Mouse (Mus musculus) lung, embryonic 15.5 days (tissue): ENCODE measurements at regions not wholly inside any gene's neighbourhood (a gene's known extent, or its start where the extent isn't known, plus 50 kb on each side); places are given as distances from the start of the nearest gene placed in this dataset.

ENCODE experiments used
- ATAC-seq: fragments of 200-750 bp; cut with Nextera tagmentation; 2 replicates; pipeline ENCODE4 v1.8.0; 2017; ENCODE audit warnings: moderate number of reproducible peaks, borderline replicate concordance; ENCODE audit not compliant: low FRiP score, low TSS enrichment; ENCODE audit errors: extremely low read depth
- H3K27ac ChIP-seq: fragments of 300-500 bp; sonication (generic); 2 replicates; pipeline ENCODE4 v1.5.1; 2015; ENCODE audit warnings: moderate library complexity, mild to moderate bottlenecking, inconsistent platforms
- H3K27me3 ChIP-seq: fragments of 300-500 bp; sonication (generic); 2 replicates; pipeline ENCODE4 v1.6.1; 2015; ENCODE audit warnings: inconsistent platforms
- H3K36me3 ChIP-seq: fragments of 300-500 bp; sonication (generic); 2 replicates; pipeline ENCODE4 v1.6.1; 2015; ENCODE audit warnings: inconsistent platforms
- H3K4me1 ChIP-seq: fragments of 300-500 bp; sonication (generic); 2 replicates; pipeline ENCODE4 v1.6.1; 2015; ENCODE audit warnings: inconsistent platforms
- H3K4me2 ChIP-seq: fragments of 300-500 bp; sonication (generic); 2 replicates; pipeline ENCODE4 v1.6.1; 2015; ENCODE audit warnings: inconsistent platforms, mild to moderate bottlenecking, moderate library complexity
- H3K4me3 ChIP-seq: fragments of 300-500 bp; sonication (generic); 2 replicates; pipeline ENCODE4 v1.5.1; 2015; ENCODE audit warnings: mild to moderate bottlenecking, inconsistent platforms
- H3K9ac ChIP-seq: fragments of 300-500 bp; sonication (generic); 2 replicates; pipeline ENCODE4 v1.6.1; 2015; ENCODE audit warnings: inconsistent platforms
- H3K9me3 ChIP-seq: fragments of 300-500 bp; sonication (generic); 2 replicates; pipeline ENCODE4 v1.6.1; 2016; ENCODE audit warnings: inconsistent platforms
- WGBS: fragments of 180-500 bp; shearing (Covaris S2); methylation state at CpG from one replicate; pipeline ENCODE4 v1.1.7; 2015; 5-methylcytosine and 5-hydroxymethylcytosine counted together

DNA sequence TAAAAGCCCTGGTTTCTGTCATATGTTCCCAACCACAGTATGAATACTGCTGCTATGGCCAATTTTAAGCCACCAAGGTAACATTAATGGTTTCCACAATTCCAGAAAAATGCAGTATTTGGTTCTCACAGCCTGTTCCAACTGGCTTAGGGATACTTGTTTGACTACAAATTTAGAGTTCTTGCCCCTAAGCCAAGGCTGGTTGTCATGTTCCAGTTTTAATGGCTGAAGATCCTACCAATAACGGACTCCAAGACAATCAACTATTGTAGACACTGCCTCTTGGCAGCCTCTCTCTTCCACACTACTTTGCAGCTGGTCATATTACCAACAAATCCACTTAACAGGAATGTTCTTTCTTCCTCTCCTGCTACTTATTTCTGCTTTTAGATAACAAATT, 470.0 kb upstream of the Mpdz start:
- Histone ChIP-seq H3K27ac (no peak overlapping the region), H3K9me3 (no peaks in the 10 kb centered on the region), H3K27me3 (no peaks in the 10 kb centered on the region), H3K4me1 (no peaks in the 10 kb centered on the region), H3K9ac (no peak overlapping the region), H3K36me3 (no peaks in the 10 kb centered on the region), H3K4me3 (no peak overlapping the region), H3K4me2 (no peak overlapping the region)
- WGBS, result 74% methylated on average over 1 of the region's 1 CpGs
- ATAC-seq, result no peak

DNA sequence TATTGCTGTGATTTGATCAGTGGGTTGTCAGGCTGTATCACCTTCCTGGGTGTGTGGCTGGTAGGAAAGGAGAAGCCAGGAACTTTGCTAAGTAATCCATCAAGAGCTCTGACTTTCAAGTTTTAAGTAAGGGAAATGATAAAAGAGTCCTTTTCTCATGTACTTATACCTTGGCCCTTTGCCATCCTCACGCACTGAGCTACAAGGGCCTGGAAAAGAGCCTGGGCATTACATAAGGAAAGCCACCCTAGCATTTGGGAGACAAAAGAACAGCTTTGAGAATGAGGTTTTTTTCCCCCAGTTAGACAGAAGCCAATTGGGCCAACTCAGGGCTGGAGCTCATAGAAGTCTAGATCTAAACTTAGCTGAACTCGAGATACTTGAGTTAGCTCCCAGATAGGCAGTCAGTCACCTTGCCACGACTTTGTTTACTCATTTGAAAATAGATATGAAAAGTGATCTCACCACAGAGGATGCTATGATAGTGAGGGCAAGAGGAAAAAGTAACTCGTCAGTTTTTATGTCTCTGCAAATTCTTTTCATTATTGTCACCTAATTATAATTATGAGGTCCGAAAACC, 457.4 kb upstream of the Mpdz start:
- Histone ChIP-seq H3K27me3 (no peaks in the 10 kb centered on the region), H3K27ac (peak overlapping the region; percentile 64), H3K9ac (no peak overlapping the region), H3K36me3 (no peaks in the 10 kb centered on the region), H3K4me3 (no peak overlapping the region), H3K4me1 (peaks cover 22% of the 10 kb centered on the region; the same call in 1 of the 2 replicates), H3K4me2 (no peak overlapping the region), H3K9me3 (no peaks in the 10 kb centered on the region)
- no peak for ATAC-seq
- 22% methylated on average over 5 of the region's 5 CpGs for WGBS

DNA sequence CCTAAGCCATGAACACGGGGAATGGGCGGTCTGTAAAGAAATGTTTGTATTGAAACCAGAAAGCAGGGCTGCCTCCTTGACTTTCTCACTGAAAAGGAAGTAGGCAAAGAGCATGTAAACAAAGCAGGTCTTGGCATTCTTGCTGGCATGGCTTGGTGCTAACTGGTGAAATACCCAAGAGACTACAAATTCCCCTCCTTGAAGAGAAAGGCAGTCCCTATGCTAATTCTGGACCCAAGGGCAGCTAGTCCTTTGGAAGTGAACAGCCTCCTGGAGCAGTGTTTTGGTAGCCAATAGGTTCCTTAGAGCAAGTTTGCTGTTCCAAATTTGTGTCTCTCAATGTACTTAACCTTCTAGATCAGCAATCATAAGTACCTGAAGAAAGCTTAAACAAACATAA, 456.0 kb upstream of the Mpdz start:
- Histone ChIP-seq H3K9me3 (no peaks in the 10 kb centered on the region), H3K4me2 (no peak overlapping the region), H3K4me1 (peaks cover 22% of the 10 kb centered on the region; the same call in 1 of the 2 replicates), H3K4me3 (no peak overlapping the region), H3K9ac (no peak overlapping the region), H3K27me3 (no peaks in the 10 kb centered on the region), H3K27ac (0 out of 2 replicates have a peak overlapping the region, but pooled peaks have one; percentile 9), H3K36me3 (no peaks in the 10 kb centered on the region)
- no peak for ATAC-seq
- 60% methylated on average over 2 of the region's 2 CpGs for WGBS

DNA sequence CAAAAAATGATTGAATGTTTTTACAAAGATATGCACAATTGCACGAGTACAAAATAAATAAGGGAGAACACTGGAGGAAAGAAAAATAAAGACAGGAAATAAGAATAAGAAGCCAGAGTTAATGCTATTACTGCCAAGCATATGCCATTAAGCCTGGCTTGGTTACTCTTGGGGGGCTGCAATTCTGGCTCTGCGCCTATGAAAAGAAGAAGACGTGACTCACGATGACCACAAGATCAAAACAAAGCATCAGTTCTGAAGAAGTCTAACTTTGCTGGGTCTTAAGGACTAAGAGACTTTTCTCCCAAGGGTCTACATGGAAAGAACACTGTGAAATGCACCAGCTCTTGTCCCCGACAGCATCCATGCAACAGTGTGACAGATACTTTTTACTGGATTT, 454.8 kb upstream of the Mpdz start:
- H3K4me1 ChIP-seq, result peaks cover 22% of the 10 kb centered on the region; the same call in 1 of the 2 replicates
- H3K9ac ChIP-seq, result no peak overlapping the region
- H3K9me3 ChIP-seq, result no peaks in the 10 kb centered on the region
- ATAC-seq, result no peak
- no peak overlapping the region for H3K27ac ChIP-seq
- H3K4me3 ChIP-seq, result no peak overlapping the region
- H3K36me3 ChIP-seq, result no peaks in the 10 kb centered on the region
- H3K27me3 ChIP-seq, result no peaks in the 10 kb centered on the region
- 62% methylated on average over 5 of the region's 5 CpGs for WGBS
- H3K4me2 ChIP-seq, result no peak overlapping the region

DNA sequence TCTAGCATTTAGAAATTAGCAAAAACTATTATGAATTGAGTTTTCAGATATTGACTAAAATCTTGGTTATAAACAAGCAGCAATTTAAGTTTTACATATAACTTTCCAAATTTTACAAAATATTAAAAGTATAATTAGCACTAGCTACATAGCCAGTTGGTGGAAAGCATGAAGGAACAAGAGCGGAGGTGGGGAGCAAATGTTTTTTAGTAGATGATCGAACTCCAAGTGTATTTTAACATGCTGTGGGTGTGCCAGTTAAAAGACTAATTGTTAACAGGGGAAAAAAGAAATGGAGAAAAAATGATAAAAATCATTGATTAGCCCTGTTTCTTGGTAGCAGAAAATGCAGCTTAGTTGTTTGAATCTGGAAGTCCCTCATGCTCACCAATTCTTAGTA, 426.3 kb upstream of the Mpdz start:
- WGBS, result 89% methylated on average over 2 of the region's 2 CpGs
- H3K36me3 ChIP-seq, result no peaks in the 10 kb centered on the region
- no peak for ATAC-seq

DNA sequence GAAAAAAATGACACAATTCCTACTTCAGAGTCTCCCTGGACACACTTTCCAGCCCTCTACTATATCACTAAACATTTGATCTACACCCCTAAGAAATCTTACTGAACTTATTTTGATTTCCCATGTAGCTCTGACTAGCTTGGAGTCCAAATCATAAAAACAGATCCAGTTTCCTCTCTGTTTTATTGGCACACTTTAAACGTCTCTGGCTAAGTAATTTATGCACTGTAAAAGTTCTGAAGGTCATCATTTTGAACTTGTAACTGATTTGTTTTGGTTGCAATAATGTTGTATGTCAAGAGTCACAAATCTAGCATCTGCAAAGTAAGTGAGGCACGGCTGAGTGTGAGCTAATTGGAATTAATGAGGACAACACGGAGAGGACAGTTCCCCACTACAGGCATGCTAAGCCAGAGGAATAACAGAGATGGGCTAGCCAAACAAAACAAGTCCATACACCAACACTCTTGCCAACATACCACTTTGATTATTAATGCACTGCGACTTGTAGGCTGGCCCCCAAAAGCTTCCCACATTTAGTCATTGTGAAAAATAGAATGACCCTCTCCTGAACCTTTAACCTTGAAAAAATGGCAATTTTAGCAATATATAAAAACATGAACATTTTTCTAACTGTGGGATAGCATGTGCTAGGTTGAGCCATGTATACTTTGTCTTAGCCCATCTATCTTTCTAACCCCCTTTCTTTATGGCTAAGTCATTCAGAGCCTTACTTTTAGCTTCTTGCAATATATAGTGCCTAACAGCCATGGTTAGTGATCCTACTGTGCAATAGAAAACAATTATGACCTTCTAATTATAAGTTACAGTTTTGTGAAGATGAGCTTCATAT, 399.3 kb upstream of the Mpdz start:
- H3K27me3 ChIP-seq, result no peaks in the 10 kb centered on the region
- no peaks in the 10 kb centered on the region for H3K9me3 ChIP-seq
- no peak overlapping the region for H3K9ac ChIP-seq
- no peaks in the 10 kb centered on the region for H3K36me3 ChIP-seq
- peaks cover 5% of the 10 kb centered on the region for H3K4me1 ChIP-seq
- H3K27ac ChIP-seq, result 0 out of 2 replicates have a peak overlapping the region, but pooled peaks have one; percentile 69
- H3K4me2 ChIP-seq, result no peak overlapping the region
- WGBS, result 39% methylated on average over 4 of the region's 4 CpGs
- no peak overlapping the region for H3K4me3 ChIP-seq
- peak; percentile 95 for ATAC-seq

More for the DNA sequence above, 426.3 kb upstream of the Mpdz start:
- Histone ChIP-seq H3K9ac (no peak overlapping the region), H3K27me3 (no peaks in the 10 kb centered on the region), H3K4me2 (no peak overlapping the region), H3K4me1 (no peaks in the 10 kb centered on the region), H3K4me3 (no peak overlapping the region), H3K9me3 (no peaks in the 10 kb centered on the region), H3K27ac (no peak overlapping the region)

DNA sequence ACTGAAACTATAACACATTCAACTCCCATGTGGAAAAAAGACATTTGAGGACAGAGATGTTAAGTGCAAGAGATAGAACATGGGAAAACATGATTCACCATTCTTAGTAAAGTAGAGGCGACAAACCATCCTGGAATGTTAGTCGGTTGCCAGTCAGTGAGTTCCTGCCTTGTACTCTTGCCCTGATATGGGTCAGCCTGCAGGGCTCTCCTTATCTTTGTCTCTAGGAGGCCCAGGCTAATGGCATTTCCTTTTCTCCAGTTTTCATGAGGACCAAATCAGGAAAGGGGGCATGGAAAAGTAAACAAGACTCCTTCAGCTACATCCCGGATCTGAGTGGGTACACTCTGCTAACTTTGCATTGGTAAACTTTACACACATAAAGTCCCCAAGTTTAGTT, 387.4 kb upstream of the Mpdz start:
- Histone ChIP-seq H3K9ac (no peak overlapping the region), H3K4me2 (no peak overlapping the region), H3K36me3 (no peaks in the 10 kb centered on the region), H3K27ac (peak overlapping the region; percentile 37; the same call in 1 of the 2 replicates), H3K9me3 (no peaks in the 10 kb centered on the region), H3K4me1 (peaks cover 13% of the 10 kb centered on the region), H3K4me3 (no peak overlapping the region), H3K27me3 (no peaks in the 10 kb centered on the region)
- WGBS, result 18% methylated on average over 3 of the region's 3 CpGs
- ATAC-seq, result no peak

DNA sequence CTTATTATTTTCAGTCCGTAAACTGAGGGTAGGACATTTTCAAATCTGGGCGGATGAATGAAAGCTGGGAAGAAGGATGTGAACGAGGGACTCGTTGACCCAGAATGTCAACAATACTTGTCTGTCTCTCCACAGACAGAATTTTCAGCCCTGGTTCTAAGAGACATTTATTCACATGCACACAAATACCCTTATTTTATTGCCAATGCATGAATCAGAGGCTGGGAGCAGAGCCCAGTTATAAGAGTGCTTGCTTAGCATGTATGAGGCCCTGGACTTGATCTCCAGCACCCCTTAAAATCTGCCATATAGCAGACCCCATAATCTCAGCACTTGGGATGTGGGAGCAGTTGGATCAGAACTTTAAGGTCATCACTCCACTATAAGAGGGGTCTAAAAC, 384.8 kb upstream of the Mpdz start:
- Histone ChIP-seq H3K4me2 (no peak overlapping the region), H3K27me3 (no peaks in the 10 kb centered on the region), H3K9ac (no peak overlapping the region), H3K27ac (no peak overlapping the region), H3K4me1 (peaks cover 13% of the 10 kb centered on the region), H3K4me3 (no peak overlapping the region), H3K9me3 (no peaks in the 10 kb centered on the region), H3K36me3 (no peaks in the 10 kb centered on the region)
- WGBS, result 73% methylated on average over 4 of the region's 4 CpGs
- ATAC-seq, result no peak

DNA sequence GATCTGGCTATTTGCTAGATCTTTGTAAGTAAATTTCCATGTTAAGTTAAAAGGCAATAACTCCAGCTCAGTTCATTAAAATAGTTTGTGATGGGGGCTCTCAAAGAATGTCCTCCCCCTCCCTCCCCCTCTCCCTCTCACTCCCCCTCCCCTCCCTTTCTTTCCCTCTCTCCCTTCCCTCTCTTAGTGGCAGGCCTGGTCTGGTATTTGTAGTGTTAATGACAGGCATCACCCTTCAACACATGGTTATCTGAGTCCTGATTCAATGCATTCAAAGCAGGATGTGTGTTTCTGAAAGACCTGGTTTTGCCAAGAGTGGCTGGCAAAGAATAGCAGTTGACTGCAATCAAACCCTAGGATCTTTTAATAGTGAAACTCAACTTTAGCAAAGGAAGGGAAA, 383.4 kb upstream of the Mpdz start:
- no peak overlapping the region for H3K4me3 ChIP-seq
- peak overlapping the region; percentile 33; the same call in 1 of the 2 replicates for H3K27ac ChIP-seq
- no peaks in the 10 kb centered on the region for H3K36me3 ChIP-seq
- H3K4me1 ChIP-seq, result peaks cover 13% of the 10 kb centered on the region
- no peak overlapping the region for H3K4me2 ChIP-seq
- H3K9me3 ChIP-seq, result no peaks in the 10 kb centered on the region
- no peak for ATAC-seq
- H3K27me3 ChIP-seq, result no peaks in the 10 kb centered on the region
- H3K9ac ChIP-seq, result no peak overlapping the region

DNA sequence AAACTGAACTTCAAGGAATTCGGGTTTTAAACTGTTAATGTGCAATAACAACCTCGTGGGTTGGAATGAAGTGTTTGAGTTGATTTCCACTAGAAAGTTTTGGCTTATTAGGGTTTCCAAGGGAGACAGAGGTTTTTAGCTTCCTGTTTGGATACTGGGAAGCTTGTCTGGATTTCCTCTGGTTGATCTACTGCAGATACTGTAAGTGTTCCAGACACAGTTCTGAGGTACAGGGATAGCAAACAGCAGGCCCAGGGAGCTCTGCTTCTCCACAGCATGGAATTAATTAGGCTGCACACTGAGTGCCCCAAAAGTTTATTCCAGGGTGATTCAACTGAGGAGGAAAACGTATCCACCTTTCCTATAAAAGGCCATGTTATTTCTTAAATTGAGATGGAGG, 381.0 kb upstream of the Mpdz start:
- no peak overlapping the region for H3K4me3 ChIP-seq
- 52% methylated on average over 3 of the region's 3 CpGs for WGBS

DNA sequence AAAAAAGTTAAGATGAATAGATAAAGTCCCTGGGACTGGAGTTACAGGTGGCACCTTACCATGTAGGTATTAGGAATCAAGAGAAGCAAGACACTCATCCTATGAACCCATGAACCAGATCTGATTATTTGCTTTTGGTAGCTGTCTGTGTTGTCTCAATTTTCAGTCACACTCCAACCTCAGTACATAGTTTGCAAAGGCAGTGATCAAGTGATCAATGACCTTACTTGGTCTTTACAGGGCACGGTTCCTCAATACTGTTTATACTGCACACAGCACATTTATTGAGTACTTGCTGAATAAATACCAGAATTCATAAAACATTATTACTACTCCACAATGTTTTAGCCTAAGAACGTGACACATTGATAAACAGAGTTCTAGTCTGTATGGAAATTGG, 346.7 kb upstream of the Mpdz start:
- Histone ChIP-seq H3K27me3 (no peaks in the 10 kb centered on the region), H3K9me3 (no peaks in the 10 kb centered on the region), H3K4me1 (no peaks in the 10 kb centered on the region), H3K9ac (no peak overlapping the region), H3K36me3 (no peaks in the 10 kb centered on the region), H3K27ac (no peak overlapping the region), H3K4me3 (no peak overlapping the region), H3K4me2 (no peak overlapping the region)
- ATAC-seq, result no peak
- WGBS, result 57% methylated on average over 2 of the region's 2 CpGs

More for the DNA sequence above, 381.0 kb upstream of the Mpdz start:
- Histone ChIP-seq H3K36me3 (no peaks in the 10 kb centered on the region), H3K27me3 (no peaks in the 10 kb centered on the region), H3K9ac (no peak overlapping the region), H3K4me2 (no peak overlapping the region), H3K4me1 (no peaks in the 10 kb centered on the region), H3K27ac (no peak overlapping the region), H3K9me3 (no peaks in the 10 kb centered on the region)
- no peak for ATAC-seq

DNA sequence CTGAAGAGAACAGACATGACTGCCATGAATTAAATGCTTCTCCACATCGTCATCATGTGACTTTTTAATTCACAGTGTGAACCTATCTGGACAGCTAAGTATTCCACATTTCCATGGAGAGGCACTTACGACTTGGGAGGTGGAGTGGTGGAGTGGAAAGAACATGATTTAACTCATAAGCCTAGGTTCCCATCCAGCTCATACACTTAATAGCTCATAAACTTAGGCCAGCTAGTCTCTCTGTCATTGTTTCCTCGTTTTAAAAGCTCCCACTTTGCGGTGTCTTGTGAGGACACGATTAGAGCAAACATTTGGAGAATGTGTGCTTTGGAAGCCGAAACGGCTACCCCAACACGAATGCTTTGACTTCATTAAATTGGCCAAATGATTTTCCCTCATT, 346.0 kb upstream of the Mpdz start:
- H3K36me3 ChIP-seq, result no peaks in the 10 kb centered on the region
- no peaks in the 10 kb centered on the region for H3K27me3 ChIP-seq
- no peak for ATAC-seq
- H3K4me3 ChIP-seq, result no peak overlapping the region
- no peak overlapping the region for H3K9ac ChIP-seq
- H3K4me1 ChIP-seq, result no peaks in the 10 kb centered on the region
- no peak overlapping the region for H3K4me2 ChIP-seq
- no peaks in the 10 kb centered on the region for H3K9me3 ChIP-seq
- no peak overlapping the region for H3K27ac ChIP-seq
- WGBS, result 52% methylated on average over 8 of the region's 8 CpGs
